Mouse (Mus musculus): ENCODE results near the gene Olfr66. TPM values are rescaled to one million over a fixed set of nuclear protein-coding genes. Genes with fewer than 3 reads are reported as not detected.

The Olfr66 gene
- polyA plus RNA-seq, 1 experiment = not detected

DNA sequence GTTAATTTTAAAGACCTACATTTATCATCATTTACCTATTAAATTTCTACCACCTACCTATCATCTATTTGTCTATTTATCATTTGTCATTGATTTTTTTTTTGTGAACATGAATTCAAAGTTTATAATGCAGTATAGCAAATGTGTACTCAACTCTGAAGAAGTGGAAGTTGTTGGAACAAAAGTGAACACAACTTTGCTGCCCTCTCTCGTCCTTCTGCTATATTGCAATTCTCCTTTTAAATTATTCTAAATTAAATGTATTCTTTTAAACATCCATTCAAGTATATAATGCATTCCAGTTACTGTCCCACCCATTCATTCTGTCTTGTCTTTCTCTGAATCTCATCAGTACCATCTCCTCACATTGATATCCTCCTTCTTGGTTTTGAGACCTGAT, 13.0 kb downstream of the Olfr66 start:
- TF ChIP-seq MYOD1 (IDR thresholded peaks at IDR 0.05; ENCODE audit: control insufficient read depth in 1 of 3, insufficient read length in 2 of 3, low read depth in 2 of 3) (no peak), POLR2A (IDR thresholded peaks at IDR 0.05; ENCODE audit: insufficient read length, low read depth) (no peak), SRF (IDR thresholded peaks at IDR 0.05; ENCODE audit: control insufficient read depth, insufficient read length, low read depth) (no peak), POLR2AphosphoS2 (IDR thresholded peaks at IDR 0.05; ENCODE audit: insufficient read length, low read depth) (no peak), TCF3 (IDR thresholded peaks at IDR 0.05; ENCODE audit: insufficient read length, low read depth) (no peak), MYOG (IDR thresholded peaks at IDR 0.05; ENCODE audit: control insufficient read depth in 1 of 3, insufficient read depth in 1 of 3, insufficient read length in 2 of 3, low read depth in 2 of 3) (no peak), E2F4 (IDR thresholded peaks at IDR 0.05; ENCODE audit: insufficient read depth) (no peak), USF1 (IDR thresholded peaks at IDR 0.05; ENCODE audit: low read depth) (no peak), REST (IDR thresholded peaks at IDR 0.05; ENCODE audit: insufficient read depth, insufficient read length) (no peak), CEBPB (IDR thresholded peaks at IDR 0.05; ENCODE audit: insufficient read depth, poor library complexity, severe bottlenecking) (no peak), TCF12 (IDR thresholded peaks at IDR 0.05; ENCODE audit: insufficient read depth, poor library complexity, severe bottlenecking) (no peak), MAX (IDR thresholded peaks at IDR 0.05; ENCODE audit: low read depth) (no peak)
- H3K4me3 ChIP-seq = no peak overlapping the region
- H3ac ChIP-seq (ENCODE audit: control insufficient read depth, insufficient read length) = no peak overlapping the region
- no peak overlapping the region for H3K4me2 ChIP-seq (ENCODE audit: low read depth)
- no peaks in the 10 kb centered on the region for H3K79me2 ChIP-seq (ENCODE audit: control insufficient read depth, insufficient read depth)
- H3K36me3 ChIP-seq (ENCODE audit: control insufficient read depth, insufficient read depth) = no peaks in the 10 kb centered on the region
- no peaks in the 10 kb centered on the region for H3K27me3 ChIP-seq (ENCODE audit: control insufficient read depth, insufficient read depth, insufficient read length)

DNA sequence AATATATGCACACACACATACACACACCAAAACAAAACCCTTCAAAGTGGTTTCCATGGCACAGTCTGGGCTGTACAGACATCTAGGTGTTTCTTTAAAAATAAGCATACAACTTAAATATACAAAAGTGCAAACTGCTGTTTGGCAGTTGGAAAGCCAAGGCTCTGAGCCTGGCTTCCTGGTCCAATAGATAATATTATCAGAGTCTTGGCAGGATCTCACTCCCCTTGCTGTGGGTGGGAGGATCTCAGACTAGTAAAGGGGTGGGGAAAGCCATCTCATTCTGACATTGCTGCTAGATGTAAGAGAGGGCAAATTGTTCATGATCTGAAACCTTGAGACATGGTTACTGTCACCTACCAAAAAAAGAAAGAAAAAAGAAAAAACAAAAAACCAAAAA, 15.4 kb downstream of the Olfr66 start:
- no peak overlapping the region for H3K4me3 ChIP-seq
- H3K36me3 ChIP-seq (ENCODE audit: control insufficient read depth, insufficient read depth) = no peaks in the 10 kb centered on the region
- no peaks in the 10 kb centered on the region for H3K27me3 ChIP-seq (ENCODE audit: control insufficient read depth, insufficient read depth, insufficient read length)
- no peak overlapping the region for H3ac ChIP-seq (ENCODE audit: control insufficient read depth, insufficient read length)
- no peak for TF ChIP-seq MYOG (IDR thresholded peaks at IDR 0.05; ENCODE audit: control insufficient read depth in 1 of 3, insufficient read depth in 1 of 3, insufficient read length in 2 of 3, low read depth in 2 of 3)
- no peak for TF ChIP-seq MAX (IDR thresholded peaks at IDR 0.05; ENCODE audit: low read depth)
- TF ChIP-seq POLR2AphosphoS2 (IDR thresholded peaks at IDR 0.05; ENCODE audit: insufficient read length, low read depth) = no peak
- TF ChIP-seq E2F4 (IDR thresholded peaks at IDR 0.05; ENCODE audit: insufficient read depth) = no peak
- TF ChIP-seq SRF (IDR thresholded peaks at IDR 0.05; ENCODE audit: control insufficient read depth, insufficient read length, low read depth) = no peak
- no peak for TF ChIP-seq USF1 (IDR thresholded peaks at IDR 0.05; ENCODE audit: low read depth)
- no peak for TF ChIP-seq POLR2A (IDR thresholded peaks at IDR 0.05; ENCODE audit: insufficient read length, low read depth)
- no peak for TF ChIP-seq MYOD1 (IDR thresholded peaks at IDR 0.05; ENCODE audit: control insufficient read depth in 1 of 3, insufficient read length in 2 of 3, low read depth in 2 of 3)
- no peak for TF ChIP-seq TCF12 (IDR thresholded peaks at IDR 0.05; ENCODE audit: insufficient read depth, poor library complexity, severe bottlenecking)
- TF ChIP-seq TCF3 (IDR thresholded peaks at IDR 0.05; ENCODE audit: insufficient read length, low read depth) = no peak
- TF ChIP-seq REST (IDR thresholded peaks at IDR 0.05; ENCODE audit: insufficient read depth, insufficient read length) = no peak
- no peak for TF ChIP-seq CEBPB (IDR thresholded peaks at IDR 0.05; ENCODE audit: insufficient read depth, poor library complexity, severe bottlenecking)
- no peaks in the 10 kb centered on the region for H3K79me2 ChIP-seq (ENCODE audit: control insufficient read depth, insufficient read depth)
- no peak overlapping the region for H3K4me2 ChIP-seq (ENCODE audit: low read depth)

DNA sequence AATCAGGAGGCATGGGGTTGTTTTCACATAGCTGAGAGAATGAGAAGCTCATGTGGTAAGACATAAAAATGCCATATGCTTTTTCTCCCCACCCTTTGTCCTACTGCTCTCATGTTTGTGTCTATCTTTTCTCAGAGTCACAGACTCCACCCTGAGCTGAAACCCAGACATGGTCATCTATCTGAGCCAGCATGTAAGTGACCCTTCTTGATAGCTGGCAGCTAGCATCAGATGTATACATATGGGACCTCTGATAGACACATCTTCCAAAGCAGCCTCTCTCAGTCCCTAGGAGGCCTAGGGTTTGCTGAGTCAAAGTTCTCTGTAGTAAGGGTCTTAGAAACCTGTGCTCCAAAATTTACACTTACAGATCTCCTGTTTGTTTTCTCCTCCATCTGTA, 20.3 kb downstream of the Olfr66 start:
- Histone ChIP-seq H3K79me2 (ENCODE audit: control insufficient read depth, insufficient read depth) (no peaks in the 10 kb centered on the region), H3ac (ENCODE audit: control insufficient read depth, insufficient read length) (no peak overlapping the region), H3K4me2 (ENCODE audit: low read depth) (no peak overlapping the region), H3K27me3 (ENCODE audit: control insufficient read depth, insufficient read depth, insufficient read length) (no peaks in the 10 kb centered on the region), H3K4me3 (no peak overlapping the region), H3K36me3 (ENCODE audit: control insufficient read depth, insufficient read depth) (no peaks in the 10 kb centered on the region)
- TF ChIP-seq REST (IDR thresholded peaks at IDR 0.05; ENCODE audit: insufficient read depth, insufficient read length) (no peak), POLR2AphosphoS2 (IDR thresholded peaks at IDR 0.05; ENCODE audit: insufficient read length, low read depth) (no peak), TCF12 (IDR thresholded peaks at IDR 0.05; ENCODE audit: insufficient read depth, poor library complexity, severe bottlenecking) (no peak), MYOG (IDR thresholded peaks at IDR 0.05; ENCODE audit: control insufficient read depth in 1 of 3, insufficient read depth in 1 of 3, insufficient read length in 2 of 3, low read depth in 2 of 3) (no peak), POLR2A (IDR thresholded peaks at IDR 0.05; ENCODE audit: insufficient read length, low read depth) (no peak), MYOD1 (IDR thresholded peaks at IDR 0.05; ENCODE audit: control insufficient read depth in 1 of 3, insufficient read length in 2 of 3, low read depth in 2 of 3) (no peak), SRF (IDR thresholded peaks at IDR 0.05; ENCODE audit: control insufficient read depth, insufficient read length, low read depth) (no peak), TCF3 (IDR thresholded peaks at IDR 0.05; ENCODE audit: insufficient read length, low read depth) (no peak)

DNA sequence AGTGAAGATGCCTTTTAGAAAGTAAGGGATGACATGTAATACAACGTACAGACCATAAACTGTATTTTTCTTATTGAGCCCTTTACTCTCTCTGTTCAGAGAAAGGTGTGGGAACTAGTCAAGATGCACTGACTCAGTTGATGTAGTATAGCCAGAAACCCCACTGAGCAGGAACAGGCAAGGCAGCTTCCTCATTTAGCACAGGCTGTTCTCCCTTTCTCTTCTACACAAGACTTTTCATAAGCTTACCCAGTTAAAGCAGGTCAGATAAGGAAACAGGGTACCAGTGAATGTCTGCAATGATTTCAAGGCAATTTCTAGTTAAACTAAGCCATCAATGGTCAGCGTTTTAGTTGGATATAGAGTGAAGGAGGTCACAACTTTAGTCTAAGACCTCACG, 24.5 kb downstream of the Olfr66 start:
- Histone ChIP-seq H3K4me3 (no peak overlapping the region), H3K4me2 (ENCODE audit: low read depth) (no peak overlapping the region), H3ac (ENCODE audit: control insufficient read depth, insufficient read length) (no peak overlapping the region), H3K79me2 (ENCODE audit: control insufficient read depth, insufficient read depth) (no peaks in the 10 kb centered on the region), H3K27me3 (ENCODE audit: control insufficient read depth, insufficient read depth, insufficient read length) (no peaks in the 10 kb centered on the region), H3K36me3 (ENCODE audit: control insufficient read depth, insufficient read depth) (no peaks in the 10 kb centered on the region)
- TF ChIP-seq POLR2AphosphoS2 (IDR thresholded peaks at IDR 0.05; ENCODE audit: insufficient read length, low read depth) (no peak), REST (IDR thresholded peaks at IDR 0.05; ENCODE audit: insufficient read depth, insufficient read length) (no peak), MAX (IDR thresholded peaks at IDR 0.05; ENCODE audit: low read depth) (no peak), TCF3 (IDR thresholded peaks at IDR 0.05; ENCODE audit: insufficient read length, low read depth) (no peak), CEBPB (IDR thresholded peaks at IDR 0.05; ENCODE audit: insufficient read depth, poor library complexity, severe bottlenecking) (no peak), POLR2A (IDR thresholded peaks at IDR 0.05; ENCODE audit: insufficient read length, low read depth) (no peak), E2F4 (IDR thresholded peaks at IDR 0.05; ENCODE audit: insufficient read depth) (no peak), MYOG (IDR thresholded peaks at IDR 0.05; ENCODE audit: control insufficient read depth in 1 of 3, insufficient read depth in 1 of 3, insufficient read length in 2 of 3, low read depth in 2 of 3) (no peak), MYOD1 (IDR thresholded peaks at IDR 0.05; ENCODE audit: control insufficient read depth in 1 of 3, insufficient read length in 2 of 3, low read depth in 2 of 3) (no peak), USF1 (IDR thresholded peaks at IDR 0.05; ENCODE audit: low read depth) (no peak), TCF12 (IDR thresholded peaks at IDR 0.05; ENCODE audit: insufficient read depth, poor library complexity, severe bottlenecking) (no peak), SRF (IDR thresholded peaks at IDR 0.05; ENCODE audit: control insufficient read depth, insufficient read length, low read depth) (no peak)

Data from myocyte (in vitro differentiated cells).